Mouse (Mus musculus) lung, postnatal 10 days (tissue): ENCODE results near the gene Stk35.

Experiments
- DNase-seq: peaks from one replicate; pipeline ENCODE4 v3.0.0; 2021

The Stk35 gene

GRCm38 (mm10) chr2:129800271-129800903 is at the start of gene Stk35:
Stk35 (plus strand) TSS chr2:129800517.
- peak; percentile 92 for DNase-seq

DNA sequence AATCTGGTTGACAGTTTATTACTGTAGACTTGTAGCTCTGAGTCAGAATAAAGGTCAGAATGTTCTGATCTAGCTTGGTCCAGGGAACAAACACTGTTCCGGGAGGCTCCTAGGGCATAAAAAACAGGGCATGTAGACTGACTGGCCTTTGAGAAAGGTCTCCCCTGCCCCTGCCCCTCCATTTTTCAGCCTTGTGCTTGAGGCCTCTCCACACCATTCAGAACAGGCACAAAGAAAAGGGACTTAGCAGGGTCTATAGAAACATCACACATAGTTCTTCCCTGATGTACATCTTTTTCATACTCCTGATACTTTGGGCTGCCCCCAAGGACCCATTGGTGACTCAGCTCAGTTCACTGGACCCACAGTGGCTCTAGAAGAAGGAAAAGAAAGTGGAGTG is 18.3 kb upstream of the Stk35 start:
- DNase-seq, result no peak

DNA sequence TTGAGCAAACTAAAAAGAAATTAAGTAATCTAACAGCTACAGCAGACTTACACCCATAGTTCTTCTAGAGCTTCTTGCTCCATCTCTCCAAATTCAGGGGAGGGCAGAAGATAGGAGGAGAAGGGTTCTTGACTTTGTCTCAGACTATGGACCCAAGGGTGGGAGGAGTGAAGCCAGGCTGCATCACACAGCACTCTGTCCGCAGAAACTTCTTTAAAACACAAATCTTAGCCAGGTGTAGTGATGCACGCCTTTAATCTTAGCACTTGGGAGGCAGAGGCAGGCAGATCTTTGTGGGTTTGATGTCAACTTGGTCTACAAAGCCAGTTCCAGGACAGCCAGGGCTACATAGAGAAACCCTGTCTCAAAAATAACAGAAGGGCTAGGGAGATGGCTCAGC is 3.8 kb upstream of the Stk35 start:
- DNase-seq, result no peak

GRCm38 (mm10) chr2:129797709-129798108 is 2.6 kb upstream of the Stk35 start:
- DNase-seq, result no peak

DNA sequence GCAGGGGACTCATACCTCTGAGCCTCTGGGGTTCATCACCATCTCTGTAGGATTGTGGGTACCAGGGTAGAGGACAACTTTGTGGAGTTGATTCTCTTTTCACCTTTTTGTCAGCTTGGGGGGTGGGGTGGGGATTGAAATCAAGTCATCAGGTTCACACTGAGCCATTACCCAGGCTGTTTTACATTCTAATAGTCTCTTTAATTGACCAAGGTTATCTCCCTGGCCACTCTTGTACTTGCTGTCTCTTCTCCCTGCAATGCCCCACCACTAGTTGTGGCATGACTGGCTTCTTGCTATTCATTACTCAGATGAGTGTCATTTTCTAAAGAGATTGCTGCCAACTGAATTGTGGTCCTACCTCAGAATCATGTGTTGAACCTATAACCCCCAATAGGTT is 1.9 kb upstream of the Stk35 start:
- DNase-seq, result no peak

GRCm38 (mm10) chr2:129800904-129801230 is 550 bp downstream of the Stk35 start:
- no peak for DNase-seq

DNA sequence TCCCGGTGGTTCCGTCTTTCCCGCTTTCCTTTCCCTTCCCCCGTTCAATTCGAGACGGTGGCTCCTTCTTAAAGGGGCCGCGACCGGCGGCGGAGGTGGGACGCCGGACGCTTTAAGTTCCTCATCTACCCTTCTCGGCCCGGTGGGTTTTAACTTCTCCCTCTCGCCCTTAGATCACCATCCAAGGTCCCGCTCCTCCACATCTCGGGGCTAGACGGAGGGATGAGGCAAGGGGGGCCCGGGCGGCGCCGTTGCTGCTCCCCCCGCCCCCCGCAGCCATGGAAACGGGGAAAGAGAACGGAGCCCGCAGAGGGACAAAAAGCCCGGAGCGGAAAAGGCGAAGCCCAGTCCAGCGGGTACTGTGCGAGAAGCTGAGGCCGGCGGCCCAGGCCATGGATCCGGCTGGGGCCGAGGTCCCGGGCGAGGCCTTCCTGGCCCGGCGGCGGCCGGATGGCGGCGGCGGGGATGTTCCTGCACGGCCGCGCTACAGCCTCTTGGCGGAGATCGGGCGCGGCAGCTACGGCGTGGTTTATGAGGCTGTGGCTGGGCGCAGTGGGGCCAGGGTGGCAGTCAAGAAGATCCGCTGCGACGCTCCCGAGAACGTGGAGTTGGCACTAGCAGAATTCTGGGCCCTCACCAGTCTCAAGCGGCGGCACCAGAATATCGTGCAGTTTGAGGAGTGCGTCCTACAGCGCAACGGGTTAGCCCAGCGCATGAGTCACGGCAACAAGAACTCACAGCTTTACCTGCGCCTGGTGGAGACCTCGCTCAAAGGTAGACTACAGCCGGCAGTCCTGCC is 1.1 kb downstream of the Stk35 start:
- peak; percentile 95 for DNase-seq

DNA sequence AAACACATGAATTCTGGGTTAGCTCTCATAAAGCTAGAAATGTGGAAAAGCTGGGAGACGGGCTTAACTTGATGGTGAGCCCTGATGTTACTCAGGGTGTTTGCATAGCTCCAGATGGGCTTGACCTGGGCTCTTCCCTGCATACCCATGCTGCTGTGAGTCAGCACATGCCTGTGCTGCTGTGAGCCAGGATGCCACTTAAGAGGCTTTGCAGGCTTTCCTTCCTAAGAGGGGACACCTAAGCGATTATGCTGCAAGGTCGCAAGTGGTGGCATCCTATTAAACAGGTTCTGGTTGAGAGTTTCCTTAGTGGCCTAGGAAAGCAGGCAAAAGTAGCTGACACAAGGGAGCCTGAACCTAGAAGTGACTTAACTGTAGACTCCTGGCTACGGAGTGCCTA is 5.2 kb downstream of the Stk35 start:
- no peak for DNase-seq

GRCm38 (mm10) chr2:129806486-129806885 is 6.2 kb downstream of the Stk35 start:
- no peak for DNase-seq

DNA sequence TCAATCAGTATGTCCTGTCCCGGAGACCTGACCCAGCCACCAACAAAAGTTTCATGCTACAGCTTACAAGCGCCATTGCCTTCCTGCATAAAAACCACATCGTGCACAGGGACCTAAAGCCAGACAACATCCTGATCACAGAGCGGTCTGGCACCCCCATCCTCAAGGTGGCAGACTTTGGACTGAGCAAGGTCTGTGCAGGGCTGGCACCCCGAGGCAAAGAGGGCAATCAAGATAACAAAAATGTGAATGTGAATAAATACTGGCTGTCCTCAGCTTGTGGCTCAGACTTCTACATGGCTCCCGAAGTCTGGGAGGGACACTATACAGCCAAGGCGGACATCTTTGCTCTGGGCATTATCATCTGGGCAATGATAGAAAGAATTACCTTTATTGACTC is 10.2 kb downstream of the Stk35 start:
- no peak for DNase-seq

GRCm38 (mm10) chr2:129814033-129814432 is 13.7 kb downstream of the Stk35 start:
- DNase-seq, result no peak

- DNase-seq, result no peak
These were observed 14.8 kb downstream of the Stk35 start for GRCm38 (mm10) chr2:129815076-129815475.

- no peak for DNase-seq
These were observed 17.4 kb downstream of the Stk35 start for GRCm38 (mm10) chr2:129817603-129818257.

GRCm38 (mm10) chr2:129818868-129819267 is 18.6 kb downstream of the Stk35 start:
- no peak for DNase-seq

GRCm38 (mm10) chr2:129819531-129819930 is 19.2 kb downstream of the Stk35 start:
- DNase-seq, result no peak

GRCm38 (mm10) chr2:129819951-129820350 is 19.6 kb downstream of the Stk35 start:
- DNase-seq, result no peak

- no peak for DNase-seq
These were observed 20.7 kb downstream of the Stk35 start for GRCm38 (mm10) chr2:129821021-129821420.

DNA sequence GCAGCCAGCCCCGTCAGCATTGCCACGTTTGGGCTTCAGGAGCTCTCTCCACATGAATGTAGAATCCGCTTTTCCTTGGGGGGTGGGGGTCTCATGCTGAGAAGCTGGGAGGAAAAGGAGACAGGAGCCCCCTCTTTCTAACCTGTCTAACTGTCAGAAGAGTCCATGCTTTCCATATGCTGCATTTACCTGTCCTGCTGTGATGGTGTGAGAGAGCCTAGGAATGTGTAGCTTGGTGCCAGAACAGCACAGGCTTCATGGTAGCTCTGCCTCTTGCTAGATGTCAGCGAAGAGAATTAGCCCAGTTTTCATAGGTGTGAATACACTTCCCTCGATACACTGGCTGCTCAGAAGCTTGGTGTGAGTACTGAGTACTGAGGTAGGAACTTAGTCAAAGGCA is 21.3 kb downstream of the Stk35 start:
- DNase-seq, result no peak

DNA sequence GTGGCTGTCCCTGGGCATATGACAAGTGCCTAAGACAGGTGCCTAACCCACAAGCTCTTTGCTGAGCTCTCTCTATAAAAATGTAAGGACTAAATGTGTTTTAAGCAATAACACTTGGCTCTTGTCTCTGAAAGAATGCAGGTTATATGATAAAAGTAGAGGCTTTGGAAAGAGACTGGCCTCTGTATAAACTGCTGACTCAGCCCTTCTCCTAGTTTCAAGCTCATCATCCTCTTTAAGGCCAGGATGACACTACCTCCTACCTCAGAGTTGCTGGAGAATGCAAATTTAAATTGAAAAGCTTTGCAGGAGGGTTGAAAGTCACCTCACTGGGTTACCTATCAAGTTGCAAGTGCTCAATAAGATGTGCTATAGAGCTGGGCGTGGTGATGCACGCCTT is 23.0 kb downstream of the Stk35 start:
- no peak for DNase-seq

DNA sequence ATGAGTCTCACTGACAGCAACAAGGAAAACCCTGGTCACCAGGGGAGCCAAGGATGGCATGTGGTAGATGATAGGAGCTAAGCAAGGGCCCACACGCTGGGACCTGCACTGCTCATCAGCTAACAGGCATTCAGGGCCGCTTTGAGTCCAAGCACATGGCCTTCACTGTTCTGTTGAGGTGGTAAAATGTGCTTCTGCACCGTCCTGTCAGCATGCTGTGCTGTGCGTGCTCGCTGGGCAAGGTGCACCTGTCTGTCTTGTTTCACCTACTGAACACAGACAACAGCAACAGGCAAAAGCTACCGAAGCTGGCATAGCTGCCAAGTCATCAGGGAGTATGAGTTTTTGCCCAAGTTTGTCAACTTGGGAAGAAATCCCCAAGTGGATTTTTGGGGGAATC is 23.9 kb downstream of the Stk35 start:
- DNase-seq, result no peak

- DNase-seq, result no peak
These were observed 25.8 kb downstream of the Stk35 start for GRCm38 (mm10) chr2:129826141-129826540.

- no peak for DNase-seq
These were observed 32.7 kb downstream of the Stk35 start for GRCm38 (mm10) chr2:129832993-129833392.

GRCm38 (mm10) chr2:129834221-129834620 is 33.9 kb downstream of the Stk35 start:
- no peak for DNase-seq

DNA sequence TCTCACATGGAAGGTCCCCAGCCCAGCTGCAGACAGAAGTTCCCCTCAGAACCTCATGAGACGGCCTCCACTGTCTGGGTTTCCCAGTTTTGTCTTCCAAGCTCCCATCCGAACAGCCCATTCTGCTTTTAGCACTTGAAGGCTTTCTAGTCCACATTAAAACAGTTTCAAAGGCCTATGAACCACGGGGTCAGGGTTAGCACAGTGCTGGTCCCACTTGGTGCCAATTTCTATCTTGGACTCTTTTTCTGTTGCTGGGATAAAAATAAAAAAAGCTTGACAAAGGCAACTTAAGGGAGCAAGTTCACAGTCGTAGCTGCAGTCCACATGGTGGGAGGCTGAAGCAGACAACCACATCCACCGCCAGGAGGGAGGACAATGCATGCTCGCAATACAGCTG is 34.6 kb downstream of the Stk35 start:
- no peak for DNase-seq
